Mouse (Mus musculus) skeletal muscle tissue, postnatal 0 days (tissue): ENCODE results near the gene Olfr1174-ps. TPM values are rescaled to one million over a fixed set of nuclear protein-coding genes. Genes with fewer than 3 reads are reported as not detected.

Experiments
- polyA plus RNA-seq: library from polyadenylated mRNA; unstranded; fragments of >200 nt; fragmentation: Nextera tagmentation; extraction: Ambion mirVana; gene quantifications from 2 replicates; pipeline ENCODE4 v1.2.1, GENCODE M21; 2015

Gene Olfr1174-ps
- polyA plus RNA-seq: not detected in 2 replicates

GRCm38 (mm10) chr2:88315035-88315434, at the start of gene Olfr1174-ps:
Olfr1174-ps (minus strand) TSS chr2:88315135.

GRCm38 (mm10) chr2:88346392-88346791, 31.5 kb upstream of the Olfr1174-ps start, which contains the start of gene Olfr1177-ps:
Olfr1177-ps (minus strand) TSS chr2:88346492.

DNA sequence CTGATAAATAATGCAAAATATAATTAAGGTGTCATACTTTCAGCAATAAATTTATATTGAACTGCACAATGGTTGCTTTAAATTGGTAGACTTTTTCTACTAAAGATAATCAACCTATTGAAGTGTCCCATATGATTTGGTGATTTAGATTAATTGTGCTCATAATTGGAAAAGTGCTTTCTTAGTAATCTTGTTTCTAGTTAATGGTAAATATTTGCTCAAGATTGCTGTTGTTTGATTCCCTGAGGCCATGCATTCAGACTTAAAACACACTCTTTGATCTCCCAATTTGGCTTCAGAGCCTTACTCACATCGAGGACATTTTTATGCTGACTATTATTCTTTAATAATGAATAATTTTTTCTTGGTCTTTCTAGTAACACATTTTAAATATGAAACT, 21.5 kb upstream of the Olfr1174-ps start, which contains the start of gene Olfr1176:
Olfr1176 (plus strand) TSS at position 301 of the 400 bp plus-strand sequence.

DNA sequence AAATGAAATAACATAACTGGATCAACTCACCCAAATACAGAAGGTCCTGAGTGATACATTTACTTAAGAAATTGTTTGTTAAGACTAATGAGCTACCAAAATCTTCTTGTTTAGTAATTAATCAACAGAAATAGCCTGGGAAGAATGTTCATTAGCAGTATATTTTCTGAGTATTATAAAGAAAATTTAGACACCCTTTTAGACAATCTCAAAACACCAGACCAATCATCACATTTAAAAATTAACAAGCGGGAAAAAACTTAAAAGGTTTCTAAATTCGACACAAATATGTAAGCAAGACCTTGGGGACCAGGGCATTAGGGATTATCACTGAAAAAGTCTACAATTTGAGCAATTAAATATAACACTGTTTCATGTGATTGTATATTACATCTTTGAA, 12.2 kb upstream of the Olfr1174-ps start, which contains the start of gene Olfr1175-ps:
Olfr1175-ps (minus strand) TSS at position 101 of the 400 bp plus-strand sequence.

DNA sequence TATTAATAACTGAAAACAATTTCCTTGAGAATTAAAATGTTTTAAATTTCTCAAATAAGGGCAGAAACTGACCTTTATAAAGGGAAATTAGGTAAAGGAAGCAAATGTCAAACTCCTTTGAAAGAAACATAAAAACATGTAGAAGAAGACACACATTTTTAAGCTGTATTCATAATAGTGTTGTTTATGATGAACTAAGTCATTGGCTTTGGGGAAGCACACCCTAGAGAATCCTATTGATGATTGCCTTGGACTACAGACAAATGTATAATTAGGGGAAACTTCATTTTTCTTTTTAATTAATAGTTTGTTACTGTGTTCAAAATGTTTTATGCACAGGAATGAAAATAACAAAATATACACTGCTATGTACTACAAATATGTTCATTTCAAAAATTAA, 35.2 kb downstream of the Olfr1174-ps start, which contains the start of gene Olfr1173:
Olfr1173 (minus strand) TSS at position 101 of the 400 bp plus-strand sequence.

Other genes starting within 250 kb of the Olfr1174-ps start
- not detected in 2 replicates for gene Olfr1163, start 243.3 kb downstream of the Olfr1174-ps start, polyA plus RNA-seq
- gene Olfr1164, start 221.2 kb downstream of the Olfr1174-ps start, polyA plus RNA-seq: not detected in 2 replicates
- gene Olfr1166, start 186.9 kb downstream of the Olfr1174-ps start, polyA plus RNA-seq: not detected in 2 replicates
- gene Olfr1167, start 159.9 kb downstream of the Olfr1174-ps start, polyA plus RNA-seq: not detected in 2 replicates
- gene Olfr1168, start 133.3 kb downstream of the Olfr1174-ps start, polyA plus RNA-seq: not detected in 2 replicates
- not detected in 2 replicates for gene Olfr1170, start 86.8 kb downstream of the Olfr1174-ps start, polyA plus RNA-seq
- gene Olfr1173, start 35.3 kb downstream of the Olfr1174-ps start, polyA plus RNA-seq: not detected in 2 replicates
- gene Olfr1175-ps, start 12.1 kb upstream of the Olfr1174-ps start, polyA plus RNA-seq: not detected in 2 replicates
- not detected in 2 replicates for gene Olfr1176, start 21.6 kb upstream of the Olfr1174-ps start, polyA plus RNA-seq
- not detected in 2 replicates for gene Olfr1177-ps, start 31.4 kb upstream of the Olfr1174-ps start, polyA plus RNA-seq
- not detected in 2 replicates for gene Olfr1178, start 71.9 kb upstream of the Olfr1174-ps start, polyA plus RNA-seq
- not detected in 2 replicates for gene Olfr1179, start 91.3 kb upstream of the Olfr1174-ps start, polyA plus RNA-seq
- gene Olfr1180, start 104.0 kb upstream of the Olfr1174-ps start, polyA plus RNA-seq: not detected in 2 replicates
- gene Olfr1181, start 111.0 kb upstream of the Olfr1174-ps start, polyA plus RNA-seq: not detected in 2 replicates
- gene Gm13757, start 134.0 kb upstream of the Olfr1174-ps start, polyA plus RNA-seq: not detected in 2 replicates
- gene Olfr1183, start 139.7 kb upstream of the Olfr1174-ps start, polyA plus RNA-seq: not detected in 2 replicates
- gene Olfr1184, start 168.5 kb upstream of the Olfr1174-ps start, polyA plus RNA-seq: not detected in 2 replicates
- not detected in 2 replicates for gene Olfr1185-ps1, start 178.2 kb upstream of the Olfr1174-ps start, polyA plus RNA-seq
- not detected in 2 replicates for gene Olfr1186, start 203.4 kb upstream of the Olfr1174-ps start, polyA plus RNA-seq
- not detected in 2 replicates for gene Olfr1188, start 241.8 kb upstream of the Olfr1174-ps start, polyA plus RNA-seq